Mouse (Mus musculus): Measurements from ENCODE around the gene Nhej1. TPM values are rescaled to one million over a fixed set of nuclear protein-coding genes. Genes with fewer than 3 reads are reported as not detected.

The Nhej1 gene
- total RNA-seq, 2 experiments from 2014 or later, result 3.8 to 4.6 TPM

DNA sequence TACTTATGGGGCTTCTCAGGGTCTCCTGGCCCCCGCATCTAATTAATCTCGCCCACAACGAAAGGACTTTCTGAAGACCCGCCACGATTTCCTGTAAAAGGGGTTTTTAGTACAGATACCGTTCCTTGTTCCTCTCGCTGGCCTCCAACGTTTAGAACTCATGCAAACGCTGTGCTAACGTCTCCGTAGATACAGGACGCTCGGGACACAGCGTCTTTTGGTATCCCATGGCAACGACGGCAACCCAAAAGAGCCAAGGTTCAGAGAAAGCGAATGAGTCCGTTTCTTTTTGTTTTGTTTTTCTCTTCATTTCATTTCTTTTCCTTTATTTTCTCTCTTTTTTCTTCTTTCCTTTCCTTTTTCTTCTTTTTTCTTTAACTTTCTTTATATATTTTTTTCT lies 189.6 kb downstream of the Nhej1 start, which contains the start of gene Cfap65:
Gene Cfap65 (minus strand): TSS at position 198 of the 400 bp plus-strand sequence.
- DNase-seq, result peak; percentile 17 to 34

DNA sequence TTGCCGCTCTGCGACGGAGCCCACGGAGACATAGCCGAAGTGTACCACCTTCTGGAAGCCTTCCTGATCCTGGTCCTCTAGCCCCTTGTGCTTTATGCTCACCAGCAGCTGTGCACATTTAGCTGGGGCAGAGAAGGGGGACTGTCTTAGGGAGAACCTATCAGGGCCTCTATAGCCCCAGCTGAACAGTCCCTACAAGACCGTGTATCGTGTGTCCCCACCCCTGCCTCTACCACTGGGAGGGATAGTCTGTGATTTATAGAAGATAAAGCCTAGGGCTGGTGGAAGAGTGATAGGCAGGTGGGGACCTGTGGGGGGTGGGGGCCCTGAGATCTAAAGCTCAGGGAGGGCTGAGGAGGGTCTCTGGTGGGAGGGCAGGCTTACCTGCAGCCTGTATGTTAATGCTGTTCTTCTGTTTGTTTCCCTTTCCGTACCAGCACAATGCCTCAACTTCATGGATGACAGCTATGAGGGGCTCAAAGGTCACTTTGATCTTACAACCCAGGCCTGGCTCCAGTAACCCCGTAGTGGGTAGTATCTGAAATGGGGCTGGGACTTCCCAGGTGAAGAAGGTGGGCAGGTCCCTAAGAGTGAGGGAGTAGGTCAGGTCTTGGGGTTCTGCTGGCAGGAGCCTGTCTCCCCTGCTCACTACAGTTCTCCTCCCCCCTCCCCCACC lies 197.2 kb downstream of the Nhej1 start:
- DNase-seq, result no peak

DNA sequence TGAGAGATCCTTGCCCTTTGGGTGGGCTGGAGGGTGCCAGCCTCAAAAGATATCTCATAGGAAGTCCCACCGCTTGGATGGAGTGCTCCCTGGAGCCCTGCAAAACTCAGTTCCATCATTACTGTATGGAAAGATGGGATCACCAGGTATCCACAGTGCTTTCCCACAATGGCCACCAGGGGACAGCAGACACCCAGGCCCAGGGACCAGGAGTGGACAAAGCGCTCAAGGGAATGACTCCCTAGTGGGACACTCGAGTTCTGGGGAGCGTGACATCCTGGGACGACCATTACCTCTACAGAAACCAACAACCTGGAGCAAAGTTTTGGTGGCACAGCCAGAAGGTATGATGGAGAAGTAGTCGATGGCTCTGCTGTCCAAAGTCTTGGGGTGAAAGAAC lies 198.3 kb downstream of the Nhej1 start:
- peak; percentile 25 to 70 for DNase-seq

DNA sequence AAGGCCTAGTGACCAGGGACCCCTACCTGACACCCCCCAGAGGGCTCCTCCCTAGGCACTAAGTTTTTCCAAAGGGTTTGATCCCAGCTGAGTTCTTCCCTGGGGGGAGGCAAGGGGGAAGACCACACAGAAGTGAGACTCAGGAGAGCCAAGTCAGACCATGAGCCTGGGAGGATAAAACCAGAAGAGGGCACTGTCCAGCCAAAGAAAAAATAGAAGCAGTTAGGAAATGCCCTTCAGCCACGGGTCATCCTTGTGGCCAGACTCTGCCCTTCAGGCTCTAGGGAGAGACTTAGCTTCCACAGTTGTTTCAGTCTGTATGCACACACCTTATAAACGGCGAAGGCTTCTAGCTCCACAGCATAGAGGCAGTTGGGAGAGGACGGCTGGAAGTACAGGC lies 200.5 kb downstream of the Nhej1 start:
- DNase-seq, result peak in 1 of 2 experiments; percentile 6

Other genes starting within 250 kb of the Nhej1 start
- gene Fev, start 239.8 kb downstream of the Nhej1 start, total RNA-seq (2021), result not detected
- not detected for gene Cryba2, start 232.1 kb downstream of the Nhej1 start, total RNA-seq (2021)
- gene Cfap65, start 189.6 kb downstream of the Nhej1 start, total RNA-seq (2021), result under 1 TPM in 1 of 2 experiments, not detected in 1; 0.33 TPM
- gene Ihh, start 173.5 kb downstream of the Nhej1 start, total RNA-seq (2021), result under 1 TPM; 0.20 to 0.41 TPM
- gene Slc23a3, start 8.7 kb upstream of the Nhej1 start, total RNA-seq (2021), result under 1 TPM; 0.32 to 0.49 TPM
- 10 to 100 TPM; 22.5 to 27.4 TPM for gene Cnppd1, start 17.5 kb upstream of the Nhej1 start, total RNA-seq (2021)
- gene Retreg2, start 17.6 kb upstream of the Nhej1 start, total RNA-seq (2021), result 10 to 100 TPM; 20.3 to 23.0 TPM
- gene Zfand2b, start 43.4 kb upstream of the Nhej1 start, total RNA-seq (2021), result 10 to 100 TPM; 12.1 to 14.1 TPM
- gene Abcb6, start 55.2 kb upstream of the Nhej1 start, total RNA-seq (2021), result 10 to 100 TPM; 28.5 to 29.4 TPM
- gene Ankzf1, start 67.0 kb upstream of the Nhej1 start, total RNA-seq (2021), result 10 to 100 TPM in 1 of 2 experiments, 1 to 10 TPM in 1; 7.8 to 10.8 TPM
- gene Atg9a, start 67.0 kb upstream of the Nhej1 start, total RNA-seq (2021), result 10 to 100 TPM; 58.8 to 68.8 TPM
- 1 to 10 TPM; 2.0 to 2.5 TPM for gene Glb1l, start 85.6 kb upstream of the Nhej1 start, total RNA-seq (2021)
- 10 to 100 TPM; 35.8 to 36.5 TPM for gene Stk16, start 85.6 kb upstream of the Nhej1 start, total RNA-seq (2021)
- gene Tuba4a, start 94.7 kb upstream of the Nhej1 start, total RNA-seq (2021), result 1,000 to 10,000 TPM in 1 of 2 experiments, 100 to 1,000 TPM in 1; 973 to 1,125 TPM
- gene A630095N17Rik, start 106.9 kb upstream of the Nhej1 start, total RNA-seq (2021), result not detected
- gene Dnajb2, start 111.2 kb upstream of the Nhej1 start, total RNA-seq (2021), result 100 to 1,000 TPM; 123 to 127 TPM
- 1 to 10 TPM; 1.2 to 2.0 TPM for gene Ptprn, start 139.3 kb upstream of the Nhej1 start, total RNA-seq (2021)
- not detected for gene Resp18, start 153.2 kb upstream of the Nhej1 start, total RNA-seq (2021)
- 10 to 100 TPM; 80.9 to 88.3 TPM for gene Dnpep, start 192.8 kb upstream of the Nhej1 start, total RNA-seq (2021)
- 1,000 to 10,000 TPM; 1,347 to 1,386 TPM for gene Des, start 235.1 kb upstream of the Nhej1 start, total RNA-seq (2021)

Data from heart, adult 18-20 months (tissue).